Mouse (Mus musculus) hindbrain, embryonic 16.5 days (tissue): ENCODE measurements around the gene Glt1d1. TPM values are rescaled to one million over a fixed set of nuclear protein-coding genes. Genes with fewer than 3 reads are reported as not detected.

Experiments used
- ATAC-seq: fragments of 200-750 bp; cut with Nextera tagmentation; 2 replicates; pipeline ENCODE4 v1.8.0; 2017; ENCODE audit warnings: moderate TSS enrichment, moderate library complexity
- H3K27ac ChIP-seq: fragments of 300-500 bp; sonication (generic); 2 replicates; pipeline ENCODE4 v1.5.1; 2014; ENCODE audit warnings: low read depth, mild to moderate bottlenecking, control low read depth, low read length, moderate library complexity
- H3K27me3 ChIP-seq: fragments of 300-500 bp; sonication (generic); replicated peaks from 2 replicates; pipeline ENCODE4 v1.6.1; 2014; ENCODE audit warnings: low read length; ENCODE audit not compliant: control insufficient read depth, insufficient read depth
- H3K36me3 ChIP-seq: fragments of 300-500 bp; sonication (generic); 2 replicates; pipeline ENCODE4 v1.6.1; 2014; ENCODE audit warnings: mild to moderate bottlenecking, low read length, moderate library complexity, mixed read lengths; ENCODE audit not compliant: control insufficient read depth, insufficient read depth
- H3K4me1 ChIP-seq: fragments of 300-500 bp; sonication (generic); 2 replicates; pipeline ENCODE4 v1.6.1; 2014; ENCODE audit warnings: low read depth, low read length; ENCODE audit not compliant: control insufficient read depth, insufficient read depth
- H3K4me2 ChIP-seq: fragments of 300-500 bp; sonication (generic); 2 replicates; pipeline ENCODE4 v1.6.1; 2014; ENCODE audit warnings: mild to moderate bottlenecking, low read length, control low read depth, moderate library complexity
- H3K4me3 ChIP-seq: fragments of 300-500 bp; sonication (generic); 2 replicates; pipeline ENCODE4 v1.5.1; 2014; ENCODE audit warnings: mild to moderate bottlenecking, low read length, control low read depth, moderate library complexity
- H3K9ac ChIP-seq: fragments of 300-500 bp; sonication (generic); 2 replicates; pipeline ENCODE4 v1.6.1; 2014; ENCODE audit warnings: low read depth, mild to moderate bottlenecking, control low read depth, low read length, moderate library complexity
- H3K9me3 ChIP-seq: fragments of 300-500 bp; sonication (generic); 2 replicates; pipeline ENCODE4 v1.6.1; 2014; ENCODE audit warnings: mild to moderate bottlenecking, low read length, moderate library complexity; ENCODE audit not compliant: control insufficient read depth
- WGBS: fragments of 180-500 bp; shearing (Covaris S2); extraction: QIAGEN DNeasy Blood & Tissue Kit; methylation state at CpG from one replicate; pipeline ENCODE4 v1.1.7; 2014; 5-methylcytosine and 5-hydroxymethylcytosine counted together
- polyA plus RNA-seq: library from polyadenylated mRNA; unstranded; fragments of >200 nt; fragmentation: Nextera tagmentation; extraction: Ambion mirVana; gene quantifications from 2 replicates; pipeline ENCODE4 v1.2.1, GENCODE M21; 2015

The Glt1d1 gene
- polyA plus RNA-seq, 1 experiment from 2014 or later, result 1.5 TPM

DNA sequence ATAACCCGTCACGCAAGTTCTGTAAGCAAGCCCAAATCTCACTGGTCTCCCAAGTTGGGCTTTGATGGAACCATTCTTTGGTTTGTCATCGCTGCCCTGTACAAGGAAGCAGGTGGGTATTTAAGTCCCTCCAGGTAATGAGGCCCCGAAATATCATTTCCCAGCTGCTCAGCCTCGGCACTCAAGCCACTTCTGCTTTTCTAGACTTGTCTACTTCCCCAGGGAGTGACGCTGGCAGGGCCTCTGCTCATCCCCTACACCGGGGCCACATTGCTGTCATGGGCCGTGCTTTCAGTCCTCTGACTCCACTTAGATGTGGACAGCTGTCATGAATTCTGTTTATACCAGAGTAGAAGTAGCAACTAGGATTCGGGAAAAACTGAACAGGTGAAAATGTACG, 11.0 kb upstream of the Glt1d1 start:
- H3K36me3 ChIP-seq, result no peaks in the 10 kb centered on the region
- no peak for ATAC-seq
- H3K4me3 ChIP-seq, result no peak overlapping the region
- H3K27me3 ChIP-seq, result no peaks in the 10 kb centered on the region
- WGBS, result 82% methylated on average over 10 of the region's 10 CpGs
- H3K4me2 ChIP-seq, result no peak overlapping the region
- H3K4me1 ChIP-seq, result peaks cover 3% of the 10 kb centered on the region
- H3K9me3 ChIP-seq, result no peaks in the 10 kb centered on the region
- no peak overlapping the region for H3K9ac ChIP-seq
- no peak overlapping the region for H3K27ac ChIP-seq

DNA sequence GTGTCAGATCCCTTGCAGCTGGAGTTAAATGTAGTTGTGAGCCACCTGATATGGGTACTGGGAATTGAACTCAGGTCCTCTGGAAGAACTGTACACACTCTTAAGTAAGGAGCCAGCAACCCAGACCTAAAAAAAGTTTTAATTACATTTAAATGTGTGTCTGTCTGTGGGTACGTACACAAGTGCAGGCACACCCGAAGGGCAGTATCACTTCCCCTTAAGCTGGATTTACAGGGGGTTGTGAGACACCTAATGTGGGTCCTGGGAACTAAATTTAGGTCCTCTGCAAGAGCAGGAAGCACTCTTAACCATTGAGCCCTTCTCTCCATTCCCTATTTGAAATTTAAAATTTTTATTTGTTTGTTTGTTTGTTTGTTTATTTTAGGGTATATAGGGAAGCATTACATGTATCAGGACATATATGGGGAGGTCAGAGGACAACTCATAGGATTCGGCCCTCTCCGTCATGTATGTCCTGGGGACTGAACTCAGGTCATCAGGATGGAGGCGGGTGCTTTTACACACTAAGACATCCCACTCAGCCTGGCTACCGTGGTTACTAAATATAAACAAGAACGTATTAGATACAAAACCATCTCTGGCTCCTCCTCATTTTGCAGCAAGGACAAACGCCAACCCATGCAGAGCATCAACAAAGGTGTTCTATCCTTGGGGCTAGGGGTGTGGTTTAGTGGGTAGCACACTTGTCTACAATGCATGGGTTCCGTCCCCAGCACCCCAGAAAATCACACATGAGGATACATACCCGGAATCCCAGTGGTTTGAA, 7.4 kb upstream of the Glt1d1 start:
- Histone ChIP-seq H3K36me3 (no peaks in the 10 kb centered on the region), H3K27ac (no peak overlapping the region), H3K4me1 (no peaks in the 10 kb centered on the region), H3K4me2 (no peak overlapping the region), H3K9me3 (no peaks in the 10 kb centered on the region), H3K27me3 (no peaks in the 10 kb centered on the region), H3K9ac (no peak overlapping the region), H3K4me3 (no peak overlapping the region)
- no peak for ATAC-seq
- 88% methylated on average over 10 of the region's 10 CpGs for WGBS

DNA sequence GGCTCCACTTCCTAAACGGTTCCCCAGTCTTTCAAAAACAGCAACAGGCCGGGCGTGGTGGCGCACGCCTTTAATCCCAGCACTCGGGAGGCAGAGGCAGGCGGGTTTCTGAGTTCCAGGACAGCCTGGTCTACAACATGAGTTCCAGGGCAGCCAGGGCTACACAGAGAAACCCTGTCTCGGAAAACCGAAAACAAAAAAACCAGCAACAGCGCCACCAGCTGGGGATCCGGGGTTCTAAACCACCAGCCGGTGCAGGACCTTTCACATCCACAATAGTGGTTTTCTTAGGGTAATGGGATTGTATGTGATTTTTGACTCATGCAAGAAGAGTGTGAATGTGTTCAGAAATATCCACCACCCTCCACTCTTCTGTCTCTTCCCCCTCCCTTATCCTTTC, 4.8 kb upstream of the Glt1d1 start:
- H3K9ac ChIP-seq, result no peak overlapping the region
- WGBS, result 93% methylated on average over 12 of the region's 12 CpGs
- no peak for ATAC-seq
- no peaks in the 10 kb centered on the region for H3K9me3 ChIP-seq
- H3K36me3 ChIP-seq, result no peaks in the 10 kb centered on the region
- no peak overlapping the region for H3K4me2 ChIP-seq
- no peak overlapping the region for H3K4me3 ChIP-seq
- no peak overlapping the region for H3K27ac ChIP-seq
- peaks cover 4% of the 10 kb centered on the region; the same call in 1 of the 2 replicates for H3K4me1 ChIP-seq
- no peaks in the 10 kb centered on the region for H3K27me3 ChIP-seq

DNA sequence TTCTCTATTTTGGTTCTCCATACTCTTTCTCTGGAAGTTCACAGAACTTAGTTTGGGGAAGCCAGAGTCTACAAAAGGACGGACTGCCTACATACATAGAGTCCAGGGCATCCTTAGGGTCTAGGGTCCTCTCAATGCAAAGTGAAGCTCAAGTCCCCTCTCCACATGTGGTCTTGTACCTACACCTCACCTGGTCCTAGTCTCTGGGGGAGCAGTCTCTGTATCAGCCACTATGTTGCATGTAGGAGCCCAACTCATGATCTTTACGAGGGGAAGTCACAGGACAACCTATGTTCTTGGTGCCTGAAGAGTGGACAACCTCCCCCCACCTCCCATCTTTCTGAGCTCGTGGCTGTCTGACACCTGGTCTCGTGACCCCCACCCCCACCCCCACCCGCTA, 391 bp upstream of the Glt1d1 start:
- Histone ChIP-seq H3K27me3 (no peaks in the 10 kb centered on the region), H3K4me3 (peak overlapping the region; percentile 65), H3K9ac (peak overlapping the region; percentile 90), H3K4me2 (peak overlapping the region; percentile 91), H3K36me3 (no peaks in the 10 kb centered on the region), H3K4me1 (peaks cover 4% of the 10 kb centered on the region), H3K9me3 (no peaks in the 10 kb centered on the region), H3K27ac (no peak overlapping the region)
- 12% methylated on average over 5 of the region's 5 CpGs for WGBS
- ATAC-seq, result peak; percentile 52; the same call in 1 of the 2 replicates

DNA sequence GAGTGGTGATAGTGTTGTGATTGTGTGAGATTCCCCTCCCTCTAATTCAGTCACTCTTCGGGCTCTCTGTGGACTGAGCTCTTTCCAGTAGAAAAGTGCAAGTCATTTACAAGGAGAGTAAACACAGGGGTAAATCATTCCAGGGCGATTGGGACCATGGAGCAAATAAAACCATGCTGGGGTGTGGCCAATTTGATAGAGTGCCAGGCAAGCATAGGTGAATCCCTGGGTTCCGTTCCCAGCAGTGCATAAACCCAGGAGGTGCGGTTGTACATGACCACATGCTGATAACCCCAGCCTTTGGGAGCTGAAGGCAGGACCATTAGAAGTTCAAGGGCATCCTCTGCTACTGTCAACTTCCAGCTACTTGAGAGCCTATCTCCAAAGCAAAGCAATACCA, 1.1 kb downstream of the Glt1d1 start:
- WGBS, result 33% methylated on average over 4 of the region's 4 CpGs
- H3K4me1 ChIP-seq, result peaks cover 4% of the 10 kb centered on the region
- H3K36me3 ChIP-seq, result no peaks in the 10 kb centered on the region
- peak overlapping the region; percentile 91 for H3K4me2 ChIP-seq
- ATAC-seq, result no peak
- H3K27ac ChIP-seq, result no peak overlapping the region
- peak overlapping the region; percentile 65 for H3K4me3 ChIP-seq
- no peaks in the 10 kb centered on the region for H3K9me3 ChIP-seq
- H3K9ac ChIP-seq, result no peak overlapping the region
- no peaks in the 10 kb centered on the region for H3K27me3 ChIP-seq

DNA sequence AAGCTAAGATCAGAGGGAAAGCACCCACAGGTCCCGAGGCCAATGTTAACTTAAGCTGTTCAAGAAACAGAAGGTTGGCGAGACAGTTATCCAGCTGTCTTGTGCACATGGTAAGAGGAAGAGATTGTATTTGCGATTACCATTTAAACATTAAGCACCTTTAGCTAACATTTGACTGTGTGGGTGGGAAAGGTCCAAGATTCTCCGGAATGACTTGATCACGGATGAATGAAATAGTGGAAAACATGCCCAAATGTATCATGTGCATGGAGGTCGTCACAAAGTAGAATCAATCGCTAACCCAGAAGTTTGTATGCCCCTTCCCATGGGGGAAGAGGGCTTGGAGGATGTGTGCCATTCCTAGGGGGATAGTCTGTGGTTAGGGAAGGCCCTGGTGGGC, 1.6 kb downstream of the Glt1d1 start:
- Histone ChIP-seq H3K27ac (no peak overlapping the region), H3K4me1 (peaks cover 4% of the 10 kb centered on the region), H3K9ac (no peak overlapping the region), H3K4me2 (no peak overlapping the region), H3K27me3 (no peaks in the 10 kb centered on the region), H3K36me3 (no peaks in the 10 kb centered on the region), H3K9me3 (no peaks in the 10 kb centered on the region), H3K4me3 (no peak overlapping the region)
- WGBS, result 95% methylated on average over 7 of the region's 7 CpGs
- no peak for ATAC-seq

DNA sequence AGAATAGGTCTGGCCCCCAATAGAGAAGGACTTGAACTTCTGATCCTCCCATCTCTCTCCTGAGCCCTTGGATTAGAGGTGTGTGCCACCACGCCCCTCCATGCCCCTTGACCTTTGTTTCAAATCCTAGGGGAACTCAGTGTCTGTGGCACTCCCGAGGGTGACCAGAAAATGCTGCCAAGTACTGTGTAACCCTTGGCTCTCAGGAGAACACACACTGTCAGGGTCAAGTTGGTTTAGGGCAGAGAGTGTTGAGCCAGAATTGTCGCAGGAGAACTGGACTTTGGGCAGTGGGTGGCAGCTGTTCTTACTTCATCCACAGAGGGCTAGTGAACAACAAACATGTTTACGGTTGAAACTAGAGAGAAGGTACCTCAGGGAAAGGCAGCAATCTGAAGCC, 5.6 kb downstream of the Glt1d1 start:
- H3K27ac ChIP-seq, result no peak overlapping the region
- ATAC-seq, result no peak
- H3K4me3 ChIP-seq, result no peak overlapping the region
- H3K36me3 ChIP-seq, result no peaks in the 10 kb centered on the region
- no peak overlapping the region for H3K9ac ChIP-seq
- H3K4me2 ChIP-seq, result no peak overlapping the region
- no peaks in the 10 kb centered on the region for H3K27me3 ChIP-seq
- peaks cover 6% of the 10 kb centered on the region; the same call in 1 of the 2 replicates for H3K9me3 ChIP-seq
- no peaks in the 10 kb centered on the region; the same call in 1 of the 2 replicates for H3K4me1 ChIP-seq
- WGBS, result 79% methylated on average over 4 of the region's 4 CpGs

DNA sequence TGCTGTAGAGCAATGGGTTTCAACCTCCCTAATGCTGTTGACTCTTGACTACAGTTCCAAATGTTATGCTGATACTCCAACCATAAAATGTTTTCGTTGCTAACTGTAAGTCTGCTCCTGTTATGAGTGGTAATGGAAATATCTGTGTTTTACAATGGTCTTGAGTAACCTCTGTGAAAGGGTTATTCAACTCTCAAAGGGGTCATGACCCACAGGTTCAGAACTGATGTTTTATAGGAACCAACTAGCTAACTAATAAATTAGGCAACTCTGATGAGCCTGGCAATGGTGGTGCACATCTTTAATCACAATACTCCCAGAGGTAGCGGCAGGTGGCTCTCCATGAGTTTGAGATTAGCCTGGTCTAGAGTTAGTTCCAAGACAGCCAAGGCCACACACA, 6.1 kb downstream of the Glt1d1 start:
- no peak overlapping the region for H3K27ac ChIP-seq
- WGBS, result 89% methylated on average over 2 of the region's 2 CpGs
- H3K9me3 ChIP-seq, result peaks cover 6% of the 10 kb centered on the region; the same call in 1 of the 2 replicates
- no peaks in the 10 kb centered on the region for H3K4me1 ChIP-seq
- ATAC-seq, result no peak
- H3K9ac ChIP-seq, result no peak overlapping the region
- H3K4me2 ChIP-seq, result no peak overlapping the region
- H3K36me3 ChIP-seq, result no peaks in the 10 kb centered on the region
- H3K4me3 ChIP-seq, result no peak overlapping the region
- no peaks in the 10 kb centered on the region for H3K27me3 ChIP-seq

DNA sequence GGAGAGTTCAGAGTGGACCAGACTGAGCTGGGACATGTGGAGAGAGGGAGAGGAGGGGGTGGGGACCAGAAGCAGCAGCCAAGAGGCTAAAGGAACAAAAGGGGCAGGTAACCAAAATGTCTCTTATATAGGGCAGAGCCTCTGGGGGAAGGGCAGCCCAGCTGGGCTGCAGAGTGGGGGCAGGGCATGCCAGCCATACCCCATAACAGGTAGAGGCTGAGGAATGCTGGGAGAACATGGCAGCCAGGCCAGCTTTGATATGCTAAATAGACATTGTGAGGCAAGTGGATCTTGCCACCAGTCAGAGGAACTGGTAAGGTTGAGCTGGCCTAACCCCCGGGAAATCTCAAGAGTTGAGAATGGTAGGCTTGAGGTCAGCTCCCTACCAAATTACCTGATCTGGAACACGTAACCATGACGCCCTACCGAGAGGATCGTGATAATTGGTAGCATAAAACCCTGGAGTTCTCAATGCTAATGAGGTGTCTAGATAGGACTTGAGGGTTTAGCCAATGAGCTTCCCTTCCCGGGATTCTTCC, 7.1 kb downstream of the Glt1d1 start:
- H3K4me1 ChIP-seq, result no peaks in the 10 kb centered on the region
- WGBS, result 84% methylated on average over 6 of the region's 6 CpGs
- no peak overlapping the region for H3K4me2 ChIP-seq
- no peak for ATAC-seq
- no peaks in the 10 kb centered on the region for H3K36me3 ChIP-seq
- no peak overlapping the region for H3K4me3 ChIP-seq
- H3K27me3 ChIP-seq, result no peaks in the 10 kb centered on the region
- peaks cover 6% of the 10 kb centered on the region; the same call in 1 of the 2 replicates for H3K9me3 ChIP-seq
- no peak overlapping the region for H3K27ac ChIP-seq
- H3K9ac ChIP-seq, result no peak overlapping the region
